Mouse (Mus musculus): Measurements from ENCODE around the gene Bysl.

Bysl gene

GRCm38 (mm10) chr17:47618556-47619311 is 7.4 kb upstream of the Bysl start:
- in situ Hi-C loops (cut with MseI, MboI) = no loop called here

GRCm38 (mm10) chr17:47617605-47618307 is 6.5 kb upstream of the Bysl start:
- in situ Hi-C loops (cut with MseI, MboI) = no loop called here

- in situ Hi-C loops (cut with MseI, MboI) = no loop called here
These were observed 5.4 kb upstream of the Bysl start for GRCm38 (mm10) chr17:47616652-47617051.

- in situ Hi-C loops (cut with MseI, MboI) = no loop called here
These were observed 4.8 kb upstream of the Bysl start for GRCm38 (mm10) chr17:47616119-47616518.

- in situ Hi-C loops (cut with MseI, MboI) = no loop called here
These were observed 2.7 kb upstream of the Bysl start for GRCm38 (mm10) chr17:47614018-47614417.

GRCm38 (mm10) chr17:47611661-47611982 is 330 bp upstream of the Bysl start:
- in situ Hi-C loops (cut with MseI, MboI) = no loop called here

- in situ Hi-C loops (cut with MseI, MboI) = no loop called here
These were observed 2.1 kb downstream of the Bysl start for GRCm38 (mm10) chr17:47609182-47609581.

- in situ Hi-C loops (cut with MseI, MboI) = no loop called here
These were observed 5.1 kb downstream of the Bysl start for GRCm38 (mm10) chr17:47606220-47606619.

GRCm38 (mm10) chr17:47602289-47602688 is 9.0 kb downstream of the Bysl start:
- in situ Hi-C loops (cut with MseI, MboI) = loop anchor here in 1 of 2 experiments (5.0 kb wide), 1 partner anchor 90 kb away; no protein-coding TSS in a partner anchor

- in situ Hi-C loops (cut with MseI, MboI) = loop anchor here in 1 of 2 experiments (5.0 kb wide), 1 partner anchor 89 kb away; no protein-coding TSS in a partner anchor
These were observed 9.9 kb downstream of the Bysl start for GRCm38 (mm10) chr17:47601389-47601755.

GRCm38 (mm10) chr17:47600601-47601388 is 10.5 kb downstream of the Bysl start:
- in situ Hi-C loops (cut with MseI, MboI) = loop anchor here in 1 of 2 experiments (5.0 kb wide), 1 partner anchor 88 kb away; no protein-coding TSS in a partner anchor

GRCm38 (mm10) chr17:47599511-47600297 is 11.6 kb downstream of the Bysl start:
- in situ Hi-C loops (cut with MseI, MboI) = loop anchor here (5.0 kb wide), 1 partner anchor 87 kb away; no protein-coding TSS in a partner anchor

- in situ Hi-C loops (cut with MseI, MboI) = loop anchor here in 1 of 2 experiments (5.0 kb wide), 1 partner anchor 86 kb away; no protein-coding TSS in a partner anchor
These were observed 12.6 kb downstream of the Bysl start for GRCm38 (mm10) chr17:47598580-47599304.

- in situ Hi-C loops (cut with MseI, MboI) = loop anchor here in 1 of 2 experiments (5.0 kb wide), 1 partner anchor 86 kb away; no protein-coding TSS in a partner anchor
These were observed 13.3 kb downstream of the Bysl start for GRCm38 (mm10) chr17:47597838-47598579.

- in situ Hi-C loops (cut with MseI, MboI) = loop anchor here in 1 of 2 experiments (5.0 kb wide), 1 partner anchor 85 kb away; no protein-coding TSS in a partner anchor
These were observed 14.0 kb downstream of the Bysl start for GRCm38 (mm10) chr17:47597261-47597660.

- in situ Hi-C loops (cut with MseI, MboI) = loop anchor here in 1 of 2 experiments (5.0 kb wide), 1 partner anchor 85 kb away; no protein-coding TSS in a partner anchor
These were observed 14.5 kb downstream of the Bysl start for GRCm38 (mm10) chr17:47596839-47597164.

- in situ Hi-C loops (cut with MseI, MboI) = loop anchor here in 1 of 2 experiments (5.0 kb wide), 1 partner anchor 84 kb away; no protein-coding TSS in a partner anchor
These were observed 15.0 kb downstream of the Bysl start for GRCm38 (mm10) chr17:47596162-47596838.

- in situ Hi-C loops (cut with MseI, MboI) = loop anchor here in 1 of 2 experiments (5.0 kb wide), 1 partner anchor 83 kb away; no protein-coding TSS in a partner anchor
These were observed 15.8 kb downstream of the Bysl start for GRCm38 (mm10) chr17:47595248-47596161.
